Mouse (Mus musculus) left cerebral cortex, adult 8-10 months (tissue): ENCODE data around the gene Acsl3. TPM values are rescaled to one million over a fixed set of nuclear protein-coding genes. Genes with fewer than 3 reads are reported as not detected.

ENCODE experiments used
- DNase-seq, 2 experiments: peaks; one replicate each; pipeline ENCODE4 v3.0.0; 2022; ENCODE audit warnings: low spot score in 2 of 2
- total RNA-seq, 4 experiments: library from RNA; stranded (reverse); gene quantifications; 2 replicates each; pipeline ENCODE4 v1.2.4; 2022

The Acsl3 gene
- total RNA-seq, 4 experiments from 2014 or later, result 161 to 175 (median 167) TPM

- DNase-seq, result no peak
Observed at GRCm38 (mm10) chr1:78684128-78684527, 26.5 kb downstream of the Acsl3 start.

- DNase-seq, result no peak
Observed at GRCm38 (mm10) chr1:78686872-78687271, 29.2 kb downstream of the Acsl3 start.

- DNase-seq, result no peak
Observed at GRCm38 (mm10) chr1:78688149-78688548, 30.5 kb downstream of the Acsl3 start.

- DNase-seq, result no peak
Observed at GRCm38 (mm10) chr1:78694503-78695258, 37.1 kb downstream of the Acsl3 start.

GRCm38 (mm10) chr1:78696305-78696704 is 38.7 kb downstream of the Acsl3 start:
- DNase-seq, result no peak

GRCm38 (mm10) chr1:78696903-78697302 is 39.3 kb downstream of the Acsl3 start:
- DNase-seq, result no peak

GRCm38 (mm10) chr1:78698138-78698537 is 40.5 kb downstream of the Acsl3 start:
- no peak for DNase-seq

GRCm38 (mm10) chr1:78701740-78702139 is 44.1 kb downstream of the Acsl3 start:
- DNase-seq, result no peak

- DNase-seq, result no peak
Observed at GRCm38 (mm10) chr1:78702282-78702963, 44.8 kb downstream of the Acsl3 start.

GRCm38 (mm10) chr1:78702964-78703285 is 45.3 kb downstream of the Acsl3 start:
- DNase-seq, result no peak

- no peak for DNase-seq
Observed at GRCm38 (mm10) chr1:78706338-78706737, 48.7 kb downstream of the Acsl3 start.

GRCm38 (mm10) chr1:78707280-78707679 is 49.7 kb downstream of the Acsl3 start:
- DNase-seq, result no peak

- DNase-seq, result no peak
Observed at GRCm38 (mm10) chr1:78710026-78710425, 52.4 kb downstream of the Acsl3 start.

GRCm38 (mm10) chr1:78710613-78711329 is 53.1 kb downstream of the Acsl3 start:
- DNase-seq, result no peak

GRCm38 (mm10) chr1:78724458-78725190 is 67.0 kb downstream of the Acsl3 start:
- DNase-seq, result peak; percentile 58 to 67

- DNase-seq, result no peak
Observed at GRCm38 (mm10) chr1:78725191-78725490, 67.5 kb downstream of the Acsl3 start.

- no peak for DNase-seq
Observed at GRCm38 (mm10) chr1:78725617-78726223, 68.1 kb downstream of the Acsl3 start.

- no peak for DNase-seq
Observed at GRCm38 (mm10) chr1:78730114-78730720, 72.6 kb downstream of the Acsl3 start.

GRCm38 (mm10) chr1:78732290-78732689 is 74.7 kb downstream of the Acsl3 start:
- DNase-seq, result no peak

- no peak for DNase-seq
Observed at GRCm38 (mm10) chr1:78734261-78735000, 76.8 kb downstream of the Acsl3 start.
